Mouse (Mus musculus) kidney, adult 2 months (tissue): Measurements from ENCODE around the gene Zbtb37.

Source experiments
- CTCF ChIP-seq: fragments of 200-500 bp; conservative IDR thresholded peaks from 2 replicates; pipeline ENCODE4 v1.5.1; 2011; ENCODE audit warnings: low read depth, mild to moderate bottlenecking, control low read depth, low read length, moderate library complexity, mixed read lengths; ENCODE audit not compliant: insufficient read depth, insufficient read length
- POLR2A ChIP-seq: fragments of 200-500 bp; IDR thresholded peaks from one replicate; pipeline ENCODE4 v1.6.1; 2011; ENCODE audit warnings: low read depth, low read length, control low read depth

- TF ChIP-seq CTCF (no peak), POLR2A (no peak)
Observed at GRCm38 (mm10) chr1:161063351-161063750, 28.7 kb upstream of the Zbtb37 start.
